Mouse (Mus musculus) midbrain, embryonic 11.5 days (tissue): ENCODE measurements at regions not wholly inside any gene's neighbourhood (a gene's known extent, or its start where the extent isn't known, plus 50 kb on each side); places are given as distances from the start of the nearest gene placed in this dataset.
A peak's percentile ranks its signal among the peaks of the same experiment; 100 is the strongest.

Experiments
- ATAC-seq: fragments of 200-750 bp; cut with Nextera tagmentation; 2 replicates; pipeline ENCODE4 v1.8.0; 2017; ENCODE audit warnings: moderate TSS enrichment, moderate library complexity; ENCODE audit not compliant: low FRiP score
- DNase-seq: peaks from one replicate; pipeline ENCODE4 v3.0.0; 2015; ENCODE audit warnings: low spot score; ENCODE audit errors: missing footprints
- H3K27ac ChIP-seq: fragments of 300-500 bp; sonication (generic); 2 replicates; pipeline ENCODE4 v1.5.1; 2014; ENCODE audit warnings: low read depth, low read length
- H3K27me3 ChIP-seq: fragments of 300-500 bp; sonication (generic); 2 replicates; pipeline ENCODE4 v1.6.1; 2014; ENCODE audit warnings: mild to moderate bottlenecking, low read length, moderate library complexity, mixed read lengths; ENCODE audit not compliant: control insufficient read depth, insufficient read depth
- H3K36me3 ChIP-seq: fragments of 300-500 bp; sonication (generic); 2 replicates; pipeline ENCODE4 v1.6.1; 2014; ENCODE audit warnings: mild to moderate bottlenecking, low read length, moderate library complexity, mixed read lengths; ENCODE audit not compliant: control insufficient read depth, insufficient read depth
- H3K4me1 ChIP-seq: fragments of 300-500 bp; sonication (generic); 2 replicates; pipeline ENCODE4 v1.6.1; 2014; ENCODE audit warnings: low read length; ENCODE audit not compliant: control insufficient read depth, insufficient read depth
- H3K4me2 ChIP-seq: fragments of 300-500 bp; sonication (generic); 2 replicates; pipeline ENCODE4 v1.6.1; 2014; ENCODE audit warnings: mild to moderate bottlenecking, moderate library complexity
- H3K4me3 ChIP-seq: fragments of 300-500 bp; sonication (generic); 2 replicates; pipeline ENCODE4 v1.5.1; 2014; ENCODE audit warnings: low read depth, low read length
- H3K9ac ChIP-seq: fragments of 300-500 bp; sonication (generic); 2 replicates; pipeline ENCODE4 v1.6.1; 2014; ENCODE audit warnings: low read length
- H3K9me3 ChIP-seq: fragments of 300-500 bp; sonication (generic); 2 replicates; pipeline ENCODE4 v1.6.1; 2016; ENCODE audit warnings: low read length; ENCODE audit not compliant: control insufficient read depth
- WGBS: fragments of 180-500 bp; shearing (Covaris S2); extraction: QIAGEN DNeasy Blood & Tissue Kit; methylation state at CpG from one replicate; pipeline ENCODE4 v1.1.7; 2014; 5-methylcytosine and 5-hydroxymethylcytosine counted together

DNA sequence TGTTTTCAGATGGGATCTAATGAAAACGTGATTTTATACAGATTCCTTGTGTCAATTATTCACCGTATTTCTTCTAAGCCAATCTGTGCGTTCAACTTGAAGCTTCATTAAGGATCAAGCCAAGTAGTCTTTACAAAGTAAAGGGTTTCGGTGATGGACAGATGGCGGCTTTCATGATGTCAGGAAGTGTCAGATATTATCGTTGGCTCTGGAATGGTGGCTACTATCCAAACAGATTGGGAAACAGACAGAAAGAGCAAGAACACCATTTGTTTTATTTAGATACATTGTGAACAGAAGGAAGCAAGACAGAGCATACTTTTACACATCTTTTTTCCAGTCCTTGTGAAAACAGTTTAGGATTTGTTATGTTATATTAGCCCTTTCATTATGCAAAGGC is 269.3 kb downstream of the Etv1 start:
- no peaks in the 10 kb centered on the region for H3K4me1 ChIP-seq
- H3K27me3 ChIP-seq: no peaks in the 10 kb centered on the region
- H3K27ac ChIP-seq: no peak overlapping the region
- no peaks in the 10 kb centered on the region for H3K36me3 ChIP-seq
- no peak overlapping the region for H3K4me2 ChIP-seq
- no peaks in the 10 kb centered on the region for H3K9me3 ChIP-seq
- DNase-seq: no peak
- no peak overlapping the region for H3K4me3 ChIP-seq
- no peak overlapping the region for H3K9ac ChIP-seq
- ATAC-seq: no peak
- 70% methylated on average over 6 of the region's 6 CpGs for WGBS

GRCm38 (mm10) chr12:39048958-39049357 is 269.8 kb downstream of the Etv1 start:
- no peak for ATAC-seq
- Histone ChIP-seq H3K4me1 (no peaks in the 10 kb centered on the region), H3K9me3 (no peaks in the 10 kb centered on the region), H3K27me3 (no peaks in the 10 kb centered on the region), H3K9ac (no peak overlapping the region), H3K27ac (no peak overlapping the region), H3K36me3 (no peaks in the 10 kb centered on the region), H3K4me3 (no peak overlapping the region), H3K4me2 (no peak overlapping the region)
- DNase-seq: no peak
- WGBS: 87% methylated on average over 1 of the region's 1 CpGs

DNA sequence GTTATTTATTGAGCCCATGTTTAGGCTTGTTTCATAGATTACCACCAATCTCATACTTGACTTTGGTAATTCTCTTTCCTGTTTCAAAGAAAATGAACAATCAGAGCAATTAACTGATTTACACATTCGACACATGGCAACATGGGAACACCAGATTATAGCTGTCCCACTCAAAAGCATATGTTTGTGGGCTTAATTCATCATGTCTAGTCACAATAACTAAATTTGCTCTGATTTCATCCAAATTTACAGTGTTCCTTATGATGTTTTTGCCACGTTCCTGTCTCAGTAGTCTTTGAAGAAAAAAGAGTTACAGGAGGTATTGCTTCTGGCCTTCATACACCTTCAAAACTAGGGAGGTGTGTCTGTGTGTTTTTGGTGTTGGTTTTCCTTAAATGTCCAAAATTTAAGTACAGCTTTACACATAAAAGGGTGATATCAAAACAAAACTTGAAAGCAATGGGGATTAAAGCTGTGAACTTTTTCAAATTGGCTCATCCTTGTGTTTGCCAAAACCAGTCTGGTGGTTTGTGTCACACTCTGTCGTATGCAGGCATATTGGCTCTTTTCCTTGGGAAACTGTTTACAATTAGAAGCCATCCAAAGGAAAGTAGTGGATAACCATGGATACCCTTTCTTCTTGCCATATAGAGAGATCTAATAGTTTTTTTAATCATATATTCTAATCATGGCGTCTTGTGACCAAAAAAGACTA is 291.3 kb downstream of the Etv1 start:
- 82% methylated on average over 4 of the region's 4 CpGs for WGBS
- Histone ChIP-seq H3K4me1 (no peaks in the 10 kb centered on the region), H3K9me3 (no peaks in the 10 kb centered on the region), H3K4me3 (no peak overlapping the region), H3K9ac (no peak overlapping the region), H3K4me2 (no peak overlapping the region), H3K27me3 (no peaks in the 10 kb centered on the region), H3K27ac (no peak overlapping the region), H3K36me3 (no peaks in the 10 kb centered on the region)
- ATAC-seq (no peak), DNase-seq (no peak)

DNA sequence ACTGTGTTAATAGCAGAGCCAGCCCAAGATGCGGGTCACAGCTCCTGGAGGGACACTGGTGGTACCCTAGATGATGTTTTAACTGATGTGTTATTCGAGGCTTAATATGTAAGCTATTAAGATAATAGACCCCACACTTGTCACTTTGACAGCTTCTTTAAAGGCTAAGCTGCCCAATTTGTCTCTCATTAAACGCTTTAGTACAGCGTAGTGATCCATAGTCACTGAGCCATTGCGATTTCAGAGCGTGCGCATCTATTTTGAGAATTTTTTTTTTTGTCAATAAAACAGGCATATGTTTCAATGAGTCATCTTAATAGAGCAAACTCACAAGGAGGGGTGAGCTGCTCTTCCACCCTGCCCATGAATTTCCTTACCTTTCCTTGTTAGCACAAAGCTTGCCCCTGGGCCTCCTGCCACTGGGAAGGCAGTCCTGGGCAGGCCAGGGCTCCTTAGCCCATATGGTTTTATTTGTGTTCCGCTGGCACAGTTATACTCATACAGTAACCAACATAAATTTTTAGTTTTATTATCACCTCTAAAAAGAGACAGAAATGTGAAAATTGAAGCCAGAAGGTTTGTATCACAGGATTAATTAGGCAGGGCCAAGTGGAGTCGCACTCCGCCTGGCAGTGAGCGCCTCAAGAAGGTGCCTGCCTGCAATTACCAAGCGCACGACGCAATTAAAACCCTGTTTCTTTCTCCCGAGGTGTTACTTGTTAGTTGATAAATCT is 294.3 kb downstream of the Etv1 start:
- Histone ChIP-seq H3K4me3 (no peak overlapping the region), H3K4me2 (no peak overlapping the region), H3K4me1 (no peaks in the 10 kb centered on the region), H3K27ac (no peak overlapping the region), H3K9ac (no peak overlapping the region), H3K36me3 (no peaks in the 10 kb centered on the region), H3K9me3 (no peaks in the 10 kb centered on the region), H3K27me3 (no peaks in the 10 kb centered on the region)
- ATAC-seq (no peak), DNase-seq (no peak)
- WGBS: 88% methylated on average over 15 of the region's 15 CpGs

DNA sequence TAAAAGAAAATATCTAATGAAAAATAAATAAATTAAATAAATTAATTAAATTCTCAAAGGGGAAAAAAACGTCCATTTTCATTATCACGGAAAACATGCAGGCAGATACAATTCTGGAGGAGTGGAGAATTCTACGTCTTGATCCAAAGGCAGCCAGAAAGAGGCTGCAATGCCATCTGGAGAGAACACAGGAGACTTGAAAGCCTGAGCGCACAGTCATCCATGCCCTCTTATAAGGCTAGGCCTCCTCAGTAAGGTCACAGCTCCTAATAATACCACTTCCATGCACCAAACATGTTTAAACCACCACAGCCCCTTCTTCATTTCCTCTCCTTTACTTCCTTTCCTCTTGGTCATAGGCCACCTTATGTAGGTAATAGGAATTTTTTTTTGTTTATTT is 307.1 kb downstream of the Etv1 start:
- Histone ChIP-seq H3K4me3 (no peak overlapping the region), H3K9me3 (no peaks in the 10 kb centered on the region), H3K4me2 (no peak overlapping the region), H3K9ac (no peak overlapping the region), H3K27me3 (no peaks in the 10 kb centered on the region), H3K4me1 (no peaks in the 10 kb centered on the region), H3K36me3 (no peaks in the 10 kb centered on the region), H3K27ac (no peak overlapping the region)
- DNase-seq (no peak), ATAC-seq (no peak)
- WGBS: 91% methylated on average over 4 of the region's 4 CpGs

- ATAC-seq (peak; percentile 30; the same call in 1 of the 2 replicates), DNase-seq (no peak)
- H3K9me3 ChIP-seq: no peaks in the 10 kb centered on the region
- no peak overlapping the region for H3K4me2 ChIP-seq
- H3K27ac ChIP-seq: no peak overlapping the region
- H3K27me3 ChIP-seq: no peaks in the 10 kb centered on the region
- no peaks in the 10 kb centered on the region for H3K4me1 ChIP-seq
- 29% methylated on average over 5 of the region's 5 CpGs for WGBS
- no peaks in the 10 kb centered on the region for H3K36me3 ChIP-seq
- H3K4me3 ChIP-seq: no peak overlapping the region
- H3K9ac ChIP-seq: no peak overlapping the region
Measured at GRCm38 (mm10) chr12:39094638-39095230, 315.6 kb downstream of the Etv1 start.

- Histone ChIP-seq H3K27me3 (no peaks in the 10 kb centered on the region), H3K27ac (no peak overlapping the region), H3K4me1 (no peaks in the 10 kb centered on the region), H3K4me3 (no peak overlapping the region), H3K9me3 (no peaks in the 10 kb centered on the region), H3K36me3 (no peaks in the 10 kb centered on the region), H3K4me2 (no peak overlapping the region), H3K9ac (no peak overlapping the region)
- WGBS: 85% methylated on average over 3 of the region's 3 CpGs
- DNase-seq (no peak), ATAC-seq (no peak)
Measured at GRCm38 (mm10) chr12:39123391-39124095, 344.4 kb downstream of the Etv1 start.

GRCm38 (mm10) chr12:39154689-39155088 is 375.5 kb downstream of the Etv1 start:
- Histone ChIP-seq H3K27me3 (no peaks in the 10 kb centered on the region), H3K9me3 (no peaks in the 10 kb centered on the region), H3K27ac (no peak overlapping the region), H3K9ac (no peak overlapping the region), H3K36me3 (no peaks in the 10 kb centered on the region), H3K4me1 (no peaks in the 10 kb centered on the region), H3K4me2 (no peak overlapping the region), H3K4me3 (no peak overlapping the region)
- DNase-seq: no peak
- peak; percentile 52; the same call in 1 of the 2 replicates for ATAC-seq
- 69% methylated on average over 6 of the region's 6 CpGs for WGBS

DNA sequence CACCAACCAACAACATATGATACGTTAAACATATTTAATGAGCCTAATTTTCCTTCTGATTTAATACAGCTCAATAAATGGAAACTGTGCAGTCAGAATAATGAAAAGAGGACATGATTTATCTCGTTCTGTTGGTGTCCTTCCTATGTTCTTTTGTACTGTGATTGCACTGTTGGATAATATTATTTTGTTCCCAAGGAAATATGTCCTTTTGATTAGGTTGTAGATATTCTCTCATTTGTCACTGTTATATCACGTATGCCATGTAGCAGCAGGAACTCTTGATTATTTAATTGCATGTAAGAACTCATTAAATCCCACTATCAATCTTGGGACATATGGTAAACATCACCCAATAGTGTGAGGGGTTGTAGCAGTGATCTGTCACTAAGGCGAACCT is 397.8 kb downstream of the Etv1 start:
- ATAC-seq (no peak), DNase-seq (no peak)
- Histone ChIP-seq H3K36me3 (no peaks in the 10 kb centered on the region), H3K4me1 (no peaks in the 10 kb centered on the region), H3K27me3 (no peaks in the 10 kb centered on the region), H3K9ac (no peak overlapping the region), H3K27ac (no peak overlapping the region), H3K9me3 (no peaks in the 10 kb centered on the region), H3K4me2 (no peak overlapping the region), H3K4me3 (no peak overlapping the region)
- 79% methylated on average over 4 of the region's 4 CpGs for WGBS
